Mouse (Mus musculus): ENCODE data around the gene Syk. TPM values are rescaled to one million over a fixed set of nuclear protein-coding genes. Genes with fewer than 3 reads are reported as not detected.

Gene Syk
- 284 to 318 TPM (median 288 TPM) in 3 replicates for total RNA-seq (2017)

- ATAC-seq (replicated peaks; ENCODE audit: insufficient number of reproducible peaks, low FRiP score, low TSS enrichment, poor library complexity, severe bottlenecking): peak; percentile 71
Measured at GRCm38 (mm10) chr13:52582878-52583661, at the start of gene Syk. TSS of gene Syk (plus strand) at chr13:52583173.

GRCm38 (mm10) chr13:52533644-52534043 lies 49.3 kb upstream of the Syk start:
- ATAC-seq (replicated peaks; ENCODE audit: insufficient number of reproducible peaks, low FRiP score, low TSS enrichment, poor library complexity, severe bottlenecking): no peak

GRCm38 (mm10) chr13:52535542-52535941 lies 47.4 kb upstream of the Syk start:
- ATAC-seq (replicated peaks; ENCODE audit: insufficient number of reproducible peaks, low FRiP score, low TSS enrichment, poor library complexity, severe bottlenecking): peak; percentile 52; the same call in 1 of the 2 replicates

GRCm38 (mm10) chr13:52537754-52538587 lies 45.0 kb upstream of the Syk start:
- ATAC-seq (replicated peaks; ENCODE audit: insufficient number of reproducible peaks, low FRiP score, low TSS enrichment, poor library complexity, severe bottlenecking): no peak

GRCm38 (mm10) chr13:52538588-52539116 lies 44.3 kb upstream of the Syk start:
- peak; percentile 21 for ATAC-seq (replicated peaks; ENCODE audit: insufficient number of reproducible peaks, low FRiP score, low TSS enrichment, poor library complexity, severe bottlenecking)

- ATAC-seq (replicated peaks; ENCODE audit: insufficient number of reproducible peaks, low FRiP score, low TSS enrichment, poor library complexity, severe bottlenecking): no peak
Measured at GRCm38 (mm10) chr13:52539461-52539860, 43.5 kb upstream of the Syk start.

GRCm38 (mm10) chr13:52541385-52542035 lies 41.5 kb upstream of the Syk start:
- ATAC-seq (replicated peaks; ENCODE audit: insufficient number of reproducible peaks, low FRiP score, low TSS enrichment, poor library complexity, severe bottlenecking): no peak

GRCm38 (mm10) chr13:52542036-52542526 lies 40.9 kb upstream of the Syk start:
- no peak for ATAC-seq (replicated peaks; ENCODE audit: insufficient number of reproducible peaks, low FRiP score, low TSS enrichment, poor library complexity, severe bottlenecking)

GRCm38 (mm10) chr13:52542636-52543035 lies 40.3 kb upstream of the Syk start:
- ATAC-seq (replicated peaks; ENCODE audit: insufficient number of reproducible peaks, low FRiP score, low TSS enrichment, poor library complexity, severe bottlenecking): no peak

- ATAC-seq (replicated peaks; ENCODE audit: insufficient number of reproducible peaks, low FRiP score, low TSS enrichment, poor library complexity, severe bottlenecking): no peak
Measured at GRCm38 (mm10) chr13:52546288-52546687, 36.7 kb upstream of the Syk start.

- ATAC-seq (replicated peaks; ENCODE audit: insufficient number of reproducible peaks, low FRiP score, low TSS enrichment, poor library complexity, severe bottlenecking): no peak
Measured at GRCm38 (mm10) chr13:52550690-52551193, 32.2 kb upstream of the Syk start.

GRCm38 (mm10) chr13:52551275-52551674 lies 31.7 kb upstream of the Syk start:
- no peak; the same call in 1 of the 2 replicates for ATAC-seq (replicated peaks; ENCODE audit: insufficient number of reproducible peaks, low FRiP score, low TSS enrichment, poor library complexity, severe bottlenecking)

- ATAC-seq (replicated peaks; ENCODE audit: insufficient number of reproducible peaks, low FRiP score, low TSS enrichment, poor library complexity, severe bottlenecking): no peak
Measured at GRCm38 (mm10) chr13:52552822-52553477, 30.0 kb upstream of the Syk start.

- no peak for ATAC-seq (replicated peaks; ENCODE audit: insufficient number of reproducible peaks, low FRiP score, low TSS enrichment, poor library complexity, severe bottlenecking)
Measured at GRCm38 (mm10) chr13:52554722-52555121, 28.3 kb upstream of the Syk start.

GRCm38 (mm10) chr13:52557421-52557820 lies 25.6 kb upstream of the Syk start:
- ATAC-seq (replicated peaks; ENCODE audit: insufficient number of reproducible peaks, low FRiP score, low TSS enrichment, poor library complexity, severe bottlenecking): no peak

GRCm38 (mm10) chr13:52561367-52562165 lies 21.4 kb upstream of the Syk start:
- no peak for ATAC-seq (replicated peaks; ENCODE audit: insufficient number of reproducible peaks, low FRiP score, low TSS enrichment, poor library complexity, severe bottlenecking)

GRCm38 (mm10) chr13:52562166-52562571 lies 20.8 kb upstream of the Syk start:
- no peak for ATAC-seq (replicated peaks; ENCODE audit: insufficient number of reproducible peaks, low FRiP score, low TSS enrichment, poor library complexity, severe bottlenecking)
